Mouse (Mus musculus): ENCODE measurements around the gene Plin3.

The Plin3 gene

DNA sequence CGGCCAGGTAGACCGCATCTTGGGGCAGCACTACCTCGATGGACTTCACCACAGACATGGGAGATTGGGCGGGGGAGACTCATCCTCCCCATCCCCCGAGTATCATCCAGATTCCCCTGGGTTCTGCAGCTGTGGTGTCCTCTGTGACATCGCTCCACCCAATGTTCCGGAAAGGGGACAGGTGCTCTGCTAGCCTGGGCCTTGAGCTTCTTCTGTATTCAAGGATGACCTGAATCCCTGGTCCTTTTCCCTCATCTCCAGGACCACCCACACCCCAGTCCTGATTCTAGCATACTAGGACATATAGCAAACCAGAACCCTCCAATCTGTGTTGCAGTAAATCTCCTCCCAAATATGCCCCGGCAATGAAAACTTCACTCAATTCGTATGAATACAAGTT is 7.5 kb upstream of the Plin3 start, which contains the start of gene Arrdc5:
TSS of gene Arrdc5 (minus strand) at position 101 of the 400 bp plus-strand sequence.
- DNase-seq (ENCODE audit: low spot score): no peak

DNA sequence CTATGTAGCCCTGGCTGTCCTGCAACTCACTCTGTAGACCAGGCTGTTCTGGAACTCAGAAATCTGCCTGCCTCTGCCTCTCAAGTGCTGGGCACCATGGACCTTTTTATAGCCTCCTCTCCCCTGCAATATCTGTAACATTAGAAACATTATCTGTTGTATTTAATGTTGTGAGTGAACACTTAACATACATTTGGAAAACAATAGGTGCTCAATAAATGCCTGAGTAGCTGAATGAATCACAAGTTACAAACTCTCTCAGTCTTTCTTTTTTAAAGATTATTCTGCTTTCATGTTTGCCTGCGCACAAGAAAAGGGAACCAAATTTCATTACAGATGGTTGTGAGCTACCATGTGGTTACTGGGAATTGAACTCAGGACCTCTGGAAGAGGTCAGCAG is 5.6 kb upstream of the Plin3 start:
- no peak for DNase-seq (ENCODE audit: low spot score)

DNA sequence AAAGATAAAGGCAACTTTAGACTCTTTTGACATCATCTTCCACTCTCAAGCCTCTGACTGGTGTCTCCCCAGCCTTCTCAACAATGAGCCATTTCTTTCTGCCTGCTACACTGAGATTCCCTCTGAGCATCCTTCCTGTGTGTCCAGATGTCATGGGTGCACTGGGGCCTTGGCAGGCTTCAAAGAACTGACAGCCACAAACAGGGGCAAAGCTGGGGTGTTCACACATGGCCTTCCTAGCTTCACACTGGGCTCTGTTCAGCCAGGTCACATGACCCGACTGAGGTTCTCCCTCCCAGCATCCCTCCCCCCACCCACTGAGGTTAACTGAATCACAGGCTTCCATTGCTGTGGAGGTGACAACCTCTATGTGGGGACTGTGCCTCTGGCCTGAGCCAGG is 3.5 kb upstream of the Plin3 start:
- no peak for DNase-seq (ENCODE audit: low spot score)

DNA sequence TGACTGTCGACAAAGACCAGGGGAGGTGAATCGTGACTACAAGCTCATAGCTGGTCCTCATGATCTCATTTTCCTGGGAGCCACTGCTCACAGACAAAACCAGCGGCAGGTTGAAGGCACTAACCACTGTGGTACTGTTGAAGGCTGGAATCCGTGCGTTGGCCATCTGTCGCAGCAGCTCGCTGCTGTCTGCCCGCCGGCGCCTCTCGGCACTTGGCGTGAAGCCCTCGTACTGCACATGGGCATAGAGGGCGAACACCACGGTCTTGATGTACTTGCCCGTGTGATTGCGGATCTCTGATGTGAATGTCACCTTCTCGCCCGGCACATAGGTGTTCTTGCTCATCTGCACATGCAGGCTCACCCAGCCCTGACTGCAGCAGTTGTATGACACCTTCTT is 1.6 kb upstream of the Plin3 start:
- DNase-seq (ENCODE audit: low spot score): no peak

DNA sequence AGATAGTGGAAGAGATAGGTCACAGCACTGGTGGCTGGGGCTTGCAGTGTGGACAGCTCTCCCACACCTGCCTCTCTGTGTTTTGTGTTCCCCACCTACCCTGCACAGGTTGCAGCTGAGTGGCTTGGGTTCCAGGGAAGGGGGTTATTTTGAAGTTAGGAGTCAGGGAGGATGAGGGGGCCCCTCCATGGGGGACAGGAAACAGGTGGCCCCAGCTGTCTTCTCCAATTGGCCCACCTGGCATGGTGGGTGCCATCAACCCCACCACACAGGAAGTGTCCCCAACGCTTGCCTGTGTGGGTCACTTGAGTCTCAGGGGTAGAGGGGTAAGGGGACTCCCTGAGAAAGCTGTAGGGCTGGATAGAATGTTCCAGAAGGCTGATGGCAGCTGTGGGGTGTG is 618 bp upstream of the Plin3 start:
- DNase-seq (ENCODE audit: low spot score): no peak

DNA sequence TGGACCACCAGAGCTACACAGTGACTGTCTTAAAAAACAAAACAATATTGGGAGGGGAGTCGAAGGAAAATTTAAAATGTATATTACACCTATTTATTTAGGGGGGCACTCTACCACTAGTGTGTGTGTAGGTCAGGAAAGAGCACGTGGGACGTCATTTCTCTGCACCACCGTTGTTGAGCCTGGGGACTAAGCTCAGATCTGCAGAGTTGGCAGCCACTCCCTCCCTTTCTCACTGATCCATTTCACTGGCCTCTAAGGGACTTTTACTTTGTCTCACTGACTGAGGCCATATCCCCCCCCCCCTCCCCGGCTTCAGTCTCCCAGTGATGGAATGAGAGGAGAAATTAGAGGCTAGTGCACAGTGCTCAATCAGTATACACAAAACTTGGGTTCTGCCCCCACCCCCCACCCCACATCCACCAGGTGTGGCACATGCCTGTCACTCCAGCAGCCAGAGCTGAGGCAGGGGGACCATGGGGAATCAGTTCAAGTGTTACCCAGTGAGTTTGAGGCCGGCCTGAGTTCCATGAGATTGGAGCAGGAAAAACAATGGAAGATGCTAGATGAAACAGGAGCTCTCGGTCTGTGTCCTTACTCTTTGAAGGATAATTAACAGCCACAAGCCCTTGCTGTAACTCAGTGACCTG is 722 bp downstream of the Plin3 start:
- no peak for DNase-seq (ENCODE audit: low spot score)

DNA sequence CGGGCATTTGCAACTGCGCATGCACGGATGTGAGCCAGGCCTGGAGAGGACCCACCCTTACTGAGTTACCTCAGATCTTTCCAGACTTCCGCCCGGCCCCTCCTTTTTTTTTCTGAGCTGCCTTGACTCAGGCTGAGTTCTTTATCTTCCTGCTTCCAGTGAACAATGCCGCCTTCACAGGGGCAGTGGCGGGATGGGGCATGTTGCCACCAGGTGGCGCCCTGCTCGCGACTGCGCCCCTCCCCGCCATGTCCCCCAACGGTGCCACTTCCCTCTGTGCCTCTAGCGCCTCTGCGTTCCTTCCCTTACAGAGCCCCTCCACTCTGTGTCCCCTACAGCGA is 1.5 kb downstream of the Plin3 start:
- peak; percentile 93 for DNase-seq (ENCODE audit: low spot score)

DNA sequence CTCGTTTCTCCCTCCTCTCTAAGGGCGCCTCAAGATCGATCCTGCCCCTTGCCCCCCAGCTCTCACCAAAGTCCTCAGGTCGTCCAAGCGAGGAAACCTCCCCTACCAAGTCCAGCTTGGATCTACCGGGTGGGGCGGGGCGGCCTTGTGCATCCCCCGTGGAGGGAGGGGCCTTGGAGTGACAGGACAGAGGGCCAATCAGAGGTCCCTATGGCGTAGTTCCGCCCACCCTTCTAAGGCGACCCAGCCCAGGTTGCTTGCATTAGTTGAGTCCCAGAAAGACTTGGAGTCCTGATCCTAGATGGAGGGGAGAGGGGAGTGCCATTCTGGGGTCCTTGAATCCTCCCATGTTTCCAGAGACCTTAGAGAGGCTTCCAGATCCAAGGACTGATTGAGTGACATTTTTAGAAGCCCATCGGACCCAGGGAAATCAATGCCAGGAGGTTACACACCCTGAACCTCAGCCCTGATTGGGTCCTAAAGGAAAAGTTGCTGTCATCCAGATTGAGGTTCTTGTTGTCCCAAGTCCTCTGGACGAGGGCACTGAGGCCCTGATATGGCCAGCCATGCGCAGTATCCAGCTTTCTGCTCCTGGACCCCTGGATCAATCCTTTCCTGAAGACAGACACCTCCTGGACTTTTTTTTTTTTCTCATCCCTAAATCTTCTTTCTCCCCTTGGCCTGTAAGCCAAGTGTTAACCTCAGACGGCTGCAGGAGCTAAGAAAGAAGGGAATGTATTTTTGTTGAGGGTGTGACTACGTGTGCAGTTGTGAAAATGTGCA is 2.1 kb downstream of the Plin3 start:
- peak; percentile 97 for DNase-seq (ENCODE audit: low spot score)

DNA sequence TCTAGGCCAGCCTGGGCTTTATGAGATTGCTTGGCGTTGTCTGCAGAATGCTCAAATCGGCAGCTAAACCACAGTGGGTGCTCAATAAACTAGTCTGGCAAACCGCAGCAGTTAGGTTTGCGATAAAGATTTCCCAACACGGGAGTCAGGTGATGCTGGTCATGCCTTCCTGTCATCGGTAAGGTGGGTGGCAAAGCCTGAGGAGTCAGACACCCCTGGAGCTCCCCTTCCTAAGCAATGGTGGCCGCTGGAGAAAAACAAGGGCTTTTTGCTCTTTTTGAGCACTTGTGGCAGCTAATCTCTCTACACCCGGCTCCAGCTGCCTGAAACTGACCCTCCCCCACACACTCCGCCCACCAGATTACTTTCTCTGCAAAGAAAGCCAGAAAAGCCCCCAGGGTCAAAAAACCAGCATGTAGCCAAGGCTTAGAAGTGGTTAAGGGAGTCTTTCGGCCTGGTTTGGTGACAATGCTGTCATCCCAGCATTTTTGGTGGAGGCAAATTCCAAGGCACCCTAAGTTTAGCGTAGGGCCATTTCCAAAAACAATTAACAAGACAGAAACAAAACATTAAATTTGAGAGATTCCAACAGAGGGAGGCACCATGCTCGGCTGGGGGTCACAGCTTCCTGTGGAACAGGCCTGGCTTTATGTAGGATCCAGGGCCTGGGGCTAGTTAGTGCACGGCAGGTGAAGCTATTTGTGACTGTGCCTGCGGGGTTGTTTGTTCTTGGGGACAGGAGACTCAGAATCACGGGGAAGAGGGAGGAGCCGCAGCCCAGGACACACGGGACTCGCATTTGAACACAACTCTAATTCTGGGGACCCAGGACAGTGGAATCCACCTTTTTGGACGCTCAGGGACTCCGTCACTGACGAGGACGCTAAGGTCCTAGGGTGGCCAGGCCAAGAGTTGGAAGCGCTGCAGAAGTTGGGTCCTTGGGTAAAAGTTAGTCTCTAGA is 3.0 kb downstream of the Plin3 start:
- DNase-seq (ENCODE audit: low spot score): peak; percentile 87

DNA sequence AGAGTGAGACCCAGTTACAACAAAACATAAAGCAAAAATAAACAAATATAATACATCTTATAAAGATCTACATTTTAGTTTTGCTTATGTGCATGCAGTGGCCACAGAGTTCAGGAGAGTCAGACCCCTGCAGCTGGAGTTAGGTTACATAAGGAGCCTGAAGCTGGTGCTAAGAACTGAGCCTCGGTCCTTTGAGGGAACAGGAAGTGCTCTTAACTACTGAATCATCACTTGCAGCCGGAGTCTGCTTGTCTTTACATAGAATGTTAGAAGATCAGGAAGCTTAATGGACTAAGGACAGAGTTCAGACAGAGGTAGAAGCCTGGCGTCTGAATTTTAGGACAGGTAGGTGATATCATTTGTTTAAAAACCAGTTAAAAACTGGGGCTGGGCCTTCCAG is 3.8 kb downstream of the Plin3 start:
- no peak for DNase-seq (ENCODE audit: low spot score)

DNA sequence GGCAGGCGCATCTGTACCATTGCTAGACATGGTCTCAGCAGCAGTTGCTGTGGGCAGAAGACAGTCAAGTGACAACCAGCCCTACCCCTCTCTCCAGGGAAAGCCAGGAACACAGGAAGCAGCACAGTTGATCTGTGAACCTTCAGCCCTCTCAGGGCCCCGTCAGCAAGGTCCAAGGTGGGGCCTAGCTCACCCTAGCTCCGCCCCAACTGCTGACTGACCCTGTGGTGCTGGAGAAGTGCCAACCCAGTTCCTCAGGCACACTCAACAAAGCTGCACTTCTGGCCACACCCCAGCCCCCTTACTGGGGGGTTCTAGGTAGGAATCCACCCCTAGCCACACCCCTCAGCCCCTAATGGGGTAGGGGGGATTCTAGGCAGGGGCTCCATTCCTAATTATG is 4.8 kb downstream of the Plin3 start:
- DNase-seq (ENCODE audit: low spot score): no peak

DNA sequence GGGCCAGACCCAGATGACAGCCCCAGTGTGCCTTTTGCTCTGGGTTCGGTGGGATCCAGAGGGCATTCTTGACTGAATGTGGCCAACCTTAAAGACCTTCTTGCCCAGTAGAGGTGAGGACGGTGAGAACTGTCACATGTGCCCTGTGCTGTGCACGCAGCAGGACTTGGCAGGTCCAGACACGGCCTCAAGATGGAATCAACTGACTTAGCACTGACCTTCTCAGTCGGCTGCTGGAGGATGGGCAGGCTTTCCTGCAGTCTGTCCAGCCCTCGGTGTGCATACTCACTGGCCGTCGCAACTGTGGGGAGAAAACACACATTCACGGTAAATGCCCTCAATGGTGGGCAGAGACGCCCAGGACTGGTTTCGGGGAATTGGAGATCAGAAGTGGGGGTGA is 6.7 kb downstream of the Plin3 start:
- DNase-seq (ENCODE audit: low spot score): no peak

DNA sequence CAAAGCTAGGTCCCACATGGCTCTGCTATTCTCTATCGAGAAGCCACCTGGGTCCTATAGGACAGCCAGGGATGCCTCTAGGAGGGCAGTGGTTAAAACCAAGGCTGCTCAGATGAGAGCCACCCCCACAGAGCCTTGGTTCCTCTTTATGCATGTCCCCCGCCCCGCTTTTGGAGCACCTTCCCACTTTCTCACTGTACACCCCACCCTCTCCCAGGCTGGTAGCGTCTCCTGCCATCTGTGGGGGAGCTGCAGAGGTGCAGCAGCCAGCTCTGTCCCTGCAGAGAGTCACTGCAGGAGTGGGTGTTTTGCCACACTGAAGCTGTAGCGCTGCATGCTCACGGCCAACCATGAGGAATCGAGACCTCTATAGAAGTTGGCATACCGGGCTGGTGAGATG is 9.4 kb downstream of the Plin3 start:
- DNase-seq (ENCODE audit: low spot score): no peak

DNA sequence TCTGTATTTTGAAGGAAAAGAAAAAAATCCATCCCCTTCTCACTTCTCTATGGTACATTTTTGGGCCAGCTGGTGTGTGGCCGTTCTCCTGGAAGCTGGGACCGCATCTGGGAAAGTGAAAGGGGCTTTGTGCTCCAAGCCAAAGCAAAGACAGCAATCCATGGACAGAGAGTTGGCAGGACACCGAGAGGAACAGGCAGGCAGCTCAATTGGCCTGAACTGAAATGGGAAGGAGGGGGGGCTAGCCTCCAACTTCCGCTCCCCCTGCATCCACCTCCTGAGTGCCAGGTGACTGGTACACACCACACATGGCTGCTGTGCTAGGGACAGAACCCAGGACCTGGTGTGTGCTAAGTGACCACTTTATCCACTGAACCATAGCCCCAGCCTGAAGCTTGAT is 9.9 kb downstream of the Plin3 start:
- DNase-seq (ENCODE audit: low spot score): no peak

DNA sequence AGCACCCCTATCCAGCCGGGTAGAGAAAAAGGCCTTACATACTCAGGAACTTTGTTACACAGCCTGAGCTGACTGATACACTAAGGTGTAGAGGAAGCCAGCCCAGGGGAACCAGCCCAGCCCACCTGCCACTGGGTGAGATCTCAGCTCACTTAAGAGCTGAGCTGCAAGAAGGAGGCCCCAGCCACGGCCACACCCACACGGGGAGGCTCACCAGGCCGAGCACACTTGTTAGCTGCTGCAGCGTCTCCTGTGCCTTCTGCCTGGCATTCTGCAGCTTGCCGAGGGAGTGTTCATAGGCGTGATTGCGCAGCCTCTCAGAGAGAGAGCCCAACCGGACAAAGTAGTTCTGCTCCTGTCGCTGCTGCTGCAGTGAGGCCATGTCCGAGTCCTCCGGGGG is 11.5 kb downstream of the Plin3 start:
- no peak for DNase-seq (ENCODE audit: low spot score)

DNA sequence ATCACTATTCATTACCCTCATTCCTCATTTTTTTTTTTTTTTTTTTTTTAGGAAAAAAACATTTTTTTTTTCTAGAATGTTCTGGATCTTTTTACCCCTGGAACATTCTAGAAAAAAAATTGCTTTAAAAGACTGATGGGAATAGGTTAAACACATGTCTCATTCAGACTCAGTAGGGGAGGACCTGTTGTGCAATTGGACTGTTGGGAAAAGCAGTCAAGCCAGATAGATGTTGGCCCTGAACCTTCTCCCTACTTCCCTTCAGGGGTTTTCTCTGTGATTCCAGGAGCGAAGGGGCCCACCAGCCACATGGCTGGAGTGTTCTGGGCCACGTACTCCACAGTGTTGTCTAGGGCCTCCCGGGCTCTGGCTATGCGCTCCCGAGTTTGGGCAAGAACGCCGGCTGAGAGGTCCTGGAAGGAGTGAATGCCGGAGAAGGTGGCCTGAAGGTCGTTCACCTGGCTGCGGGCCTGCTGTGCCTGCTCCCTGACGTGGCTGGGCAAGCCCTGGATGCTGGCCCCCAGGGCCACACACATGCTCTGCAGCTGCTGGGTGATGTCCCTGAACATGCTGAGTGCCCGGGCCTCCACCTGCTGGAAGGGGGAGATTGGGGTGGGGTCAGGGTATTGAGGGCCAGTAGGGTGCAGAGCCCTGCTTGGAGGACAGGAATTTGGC is 13.1 kb downstream of the Plin3 start:
- DNase-seq (ENCODE audit: low spot score): no peak

DNA sequence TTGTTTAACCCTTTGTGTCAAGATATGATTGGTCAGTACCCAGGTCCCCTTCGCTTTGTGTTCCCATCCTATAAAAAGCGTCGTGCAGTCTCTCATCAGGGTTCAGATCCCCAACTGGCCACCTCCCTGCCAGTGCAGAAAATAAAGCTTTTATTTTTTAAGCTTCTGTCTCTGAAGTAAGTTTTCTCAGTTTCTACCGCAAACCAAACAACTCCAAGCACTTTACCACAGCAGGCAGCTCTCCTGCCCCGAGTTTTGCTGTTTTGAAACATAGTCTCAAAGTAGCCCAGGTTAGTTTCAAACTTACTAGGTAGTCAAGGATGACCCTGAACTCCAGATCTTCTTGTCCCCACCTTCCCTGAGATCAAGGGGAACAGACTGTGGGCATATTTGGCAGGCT is 14.3 kb downstream of the Plin3 start:
- DNase-seq (ENCODE audit: low spot score): no peak

DNA sequence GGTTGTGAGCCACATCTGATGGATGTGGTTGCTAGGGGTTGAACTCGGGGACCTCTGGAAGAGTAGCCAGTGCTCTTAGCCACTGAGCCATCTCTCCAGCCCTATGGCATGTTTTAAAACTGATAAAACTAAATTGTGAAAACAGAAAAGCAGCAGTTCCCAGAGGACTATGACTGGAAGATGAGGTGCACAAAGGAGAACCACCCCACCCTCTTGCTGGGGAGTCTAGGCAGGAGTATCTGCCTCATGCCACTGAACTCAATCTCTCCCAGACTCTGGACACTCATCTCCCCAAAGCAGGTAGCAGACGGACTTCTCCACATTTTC is 15.1 kb downstream of the Plin3 start:
- DNase-seq (ENCODE audit: low spot score): no peak

DNA sequence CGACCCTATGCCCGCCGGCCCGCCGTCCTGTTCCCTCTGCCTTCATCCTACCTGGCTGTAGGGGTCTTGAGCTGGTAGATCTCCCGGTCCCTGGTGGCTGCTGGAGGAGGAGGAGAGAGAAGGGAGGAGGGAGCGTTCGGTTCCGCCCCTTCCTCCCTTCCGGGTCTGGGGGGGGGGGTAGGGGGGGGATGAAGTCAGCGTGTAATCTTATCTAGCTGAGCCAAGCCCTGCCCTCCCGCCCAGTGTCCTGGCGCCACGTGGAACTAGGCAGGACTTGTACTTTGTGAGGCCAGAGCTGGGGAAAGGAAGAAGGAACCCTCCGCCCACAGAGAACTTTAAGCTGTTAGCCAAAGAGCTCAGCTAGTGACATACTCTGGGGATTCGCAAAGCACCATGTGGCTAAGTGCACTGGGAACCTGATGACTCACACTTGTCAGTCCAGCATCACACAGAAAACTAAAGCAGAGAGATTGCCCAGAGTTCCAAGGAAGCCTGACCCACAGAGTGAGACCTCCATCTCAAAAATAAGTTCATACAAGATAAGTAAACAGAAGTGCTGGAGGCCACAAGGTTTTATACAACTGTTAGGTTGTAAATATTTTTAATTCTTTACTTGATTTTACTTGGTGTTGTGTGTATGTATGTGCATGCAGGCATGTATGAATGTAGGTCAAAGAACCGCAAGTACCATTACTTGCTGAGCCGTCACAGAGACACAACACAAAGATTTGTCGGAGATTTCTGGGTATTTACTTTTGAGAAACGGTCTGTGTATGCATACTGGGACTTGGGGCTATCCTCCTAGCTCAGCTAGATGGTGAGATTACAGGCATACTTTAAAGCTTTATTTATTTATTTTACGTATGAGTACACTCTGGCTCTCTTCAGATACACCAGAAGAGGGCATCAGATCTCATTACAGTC is 15.8 kb downstream of the Plin3 start, which contains the start of gene Ticam1:
TSS of gene Ticam1 (minus strand) at position 144 of the 924 bp plus-strand sequence.
- DNase-seq (ENCODE audit: low spot score): peak; percentile 95

DNA sequence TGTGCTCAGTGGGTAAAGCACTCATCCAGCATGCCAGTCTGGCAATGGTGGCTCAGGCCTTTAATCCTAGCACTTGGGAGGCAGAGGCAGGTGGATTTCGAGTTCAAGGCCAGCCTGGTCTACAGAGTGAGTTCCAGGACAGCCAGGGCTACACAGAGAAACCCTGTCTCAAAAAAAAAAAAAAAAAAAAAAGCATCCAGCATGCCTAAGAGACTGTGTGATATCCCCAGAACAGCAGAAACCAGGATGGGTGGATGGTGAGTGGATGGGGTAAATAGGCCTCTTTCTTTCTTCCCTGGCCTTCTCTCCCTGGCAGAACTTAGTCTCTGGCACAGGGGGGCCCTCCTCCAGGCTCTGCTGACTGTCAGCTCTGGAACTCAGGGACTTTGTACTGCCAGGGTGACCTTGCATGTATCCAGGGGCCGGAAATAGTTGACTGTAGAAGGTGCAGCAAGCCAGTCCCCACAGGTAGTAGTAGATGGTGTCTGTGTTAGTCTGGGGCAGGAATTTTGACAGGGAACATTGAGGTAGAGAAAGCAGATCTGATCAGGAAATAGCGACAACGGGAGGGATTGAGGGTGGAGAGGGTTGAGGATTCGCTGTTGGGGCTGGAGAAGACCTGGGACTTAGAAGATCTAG is 16.7 kb downstream of the Plin3 start:
- DNase-seq (ENCODE audit: low spot score): no peak

DNA sequence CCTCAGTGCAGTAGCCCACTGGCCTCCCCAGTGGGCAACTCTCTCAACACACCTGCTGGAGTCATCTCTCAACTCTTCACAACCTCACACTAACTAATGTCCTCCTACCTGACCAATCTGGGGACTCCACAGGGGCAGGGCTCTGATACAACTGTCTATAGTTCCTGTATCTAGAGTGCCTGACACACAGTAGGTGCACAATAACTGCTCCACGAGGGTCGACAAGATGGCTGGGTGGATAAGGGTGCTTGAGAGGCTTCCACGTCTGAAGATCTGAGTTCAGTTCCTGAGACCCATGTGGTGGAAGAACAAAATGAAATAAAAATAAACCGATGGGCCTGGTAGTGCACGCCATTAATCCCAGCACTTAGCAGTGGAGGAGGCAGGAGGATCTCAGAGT is 18.7 kb downstream of the Plin3 start:
- DNase-seq (ENCODE audit: low spot score): no peak
